Mouse (Mus musculus) hindbrain, embryonic 14.5 days (tissue): ENCODE data around the gene Eif4b. TPM values are rescaled to one million over a fixed set of nuclear protein-coding genes. Genes with fewer than 3 reads are reported as not detected.

Source experiments
- ATAC-seq: fragments of 200-750 bp; cut with Nextera tagmentation; 2 replicates; pipeline ENCODE4 v1.8.0; 2017; ENCODE audit warnings: moderate number of reproducible peaks, mild to moderate bottlenecking, moderate TSS enrichment, moderate library complexity; ENCODE audit not compliant: low FRiP score
- DNase-seq: peaks from one replicate; pipeline ENCODE4 v3.0.0-alpha.2; 2015; ENCODE audit warnings: low spot score
- H3K27ac ChIP-seq: fragments of 300-500 bp; sonication (generic); 2 replicates; pipeline ENCODE4 v1.5.1; 2014; ENCODE audit warnings: mild to moderate bottlenecking, moderate library complexity
- H3K27me3 ChIP-seq: fragments of 300-500 bp; sonication (generic); 2 replicates; pipeline ENCODE4 v1.6.1; 2014; ENCODE audit warnings: mild to moderate bottlenecking, low read length, mixed read lengths; ENCODE audit not compliant: control insufficient read depth, insufficient read depth
- H3K36me3 ChIP-seq: fragments of 300-500 bp; sonication (generic); replicated peaks from 2 replicates; pipeline ENCODE4 v1.6.1; 2014; ENCODE audit not compliant: control insufficient read depth, insufficient read depth
- H3K4me1 ChIP-seq: fragments of 300-500 bp; sonication (generic); replicated peaks from 2 replicates; pipeline ENCODE4 v1.6.1; 2014; ENCODE audit warnings: antibody characterized with exemption, low read length, mixed read lengths; ENCODE audit not compliant: control insufficient read depth, insufficient read depth
- H3K4me2 ChIP-seq: fragments of 300-500 bp; sonication (generic); replicated peaks from 2 replicates; pipeline ENCODE4 v1.6.1; 2014; ENCODE audit warnings: mild to moderate bottlenecking, moderate library complexity
- H3K4me3 ChIP-seq: fragments of 300-500 bp; sonication (generic); replicated peaks from 2 replicates; pipeline ENCODE4 v1.5.1; 2014; ENCODE audit warnings: mild to moderate bottlenecking, low read length
- H3K9ac ChIP-seq: fragments of 300-500 bp; sonication (generic); 2 replicates; pipeline ENCODE4 v1.6.1; 2014
- H3K9me3 ChIP-seq: fragments of 300-500 bp; sonication (generic); 2 replicates; pipeline ENCODE4 v1.6.1; 2016; ENCODE audit warnings: low read length; ENCODE audit not compliant: control insufficient read depth
- WGBS: fragments of 180-500 bp; shearing (Covaris S2); extraction: QIAGEN DNeasy Blood & Tissue Kit; methylation state at CpG from one replicate; pipeline ENCODE4 v1.1.7; 2014; 5-methylcytosine and 5-hydroxymethylcytosine counted together
- polyA plus RNA-seq: library from polyadenylated mRNA; unstranded; fragments of >200 nt; fragmentation: Nextera tagmentation; extraction: Ambion mirVana; gene quantifications from 2 replicates; pipeline ENCODE4 v1.2.1, GENCODE M21; 2014

Eif4b gene
- polyA plus RNA-seq, 1 experiment from 2014 or later = 83.6 TPM

- peak within 1 kb of the TSS; percentile 64 for H3K9ac ChIP-seq
- peaks cover 27% of the 10 kb centered on the region for H3K36me3 ChIP-seq
- H3K4me2 ChIP-seq = peak within 1 kb of the TSS; percentile 75
- peaks cover 8% of the 10 kb centered on the region; the same call in 1 of the 2 replicates for H3K27me3 ChIP-seq
- peak; percentile 52 for DNase-seq
- 1% methylated on average over 62 of the region's 82 CpGs for WGBS
- peaks cover 31% of the 10 kb centered on the region for H3K4me1 ChIP-seq
- ATAC-seq = peak; percentile 49
- no peaks in the 10 kb centered on the region for H3K9me3 ChIP-seq
- H3K27ac ChIP-seq = peak within 1 kb of the TSS; percentile 52
- H3K4me3 ChIP-seq = peak within 1 kb of the TSS; percentile 43
Observed at GRCm38 (mm10) chr15:102100161-102100981, 26.8 kb downstream of the Eif4b start, which contains the start of gene Tns2. Tns2 (plus strand) TSS chr15:102100413.

- Histone ChIP-seq H3K9ac (peak overlapping the region; percentile 64; the same call in 1 of the 2 replicates), H3K4me3 (peak overlapping the region; percentile 43), H3K27ac (peak overlapping the region; percentile 52), H3K9me3 (no peaks in the 10 kb centered on the region), H3K36me3 (peaks cover 19% of the 10 kb centered on the region), H3K4me2 (peak overlapping the region; percentile 75), H3K4me1 (peaks cover 36% of the 10 kb centered on the region), H3K27me3 (peaks cover 16% of the 10 kb centered on the region)
- DNase-seq = no peak
- WGBS = 23% methylated on average over 10 of the region's 10 CpGs
- ATAC-seq = no peak
Observed at GRCm38 (mm10) chr15:102100996-102101671, 27.6 kb downstream of the Eif4b start.

GRCm38 (mm10) chr15:102101672-102102541 is 28.3 kb downstream of the Eif4b start:
- peak; percentile 38; the same call in 1 of the 2 replicates for ATAC-seq
- Histone ChIP-seq H3K27me3 (peaks cover 23% of the 10 kb centered on the region), H3K4me1 (peaks cover 42% of the 10 kb centered on the region), H3K4me2 (peak overlapping the region; percentile 75), H3K4me3 (no peak overlapping the region), H3K27ac (peak overlapping the region; percentile 52), H3K36me3 (peaks cover 13% of the 10 kb centered on the region; the same call in 1 of the 2 replicates), H3K9me3 (no peaks in the 10 kb centered on the region), H3K9ac (no peak overlapping the region)
- no peak for DNase-seq
- 20% methylated on average over 11 of the region's 11 CpGs for WGBS

- no peak for DNase-seq
- Histone ChIP-seq H3K4me3 (peak overlapping the region; percentile 16), H3K9ac (peak overlapping the region; percentile 32), H3K4me2 (peak overlapping the region; percentile 75), H3K36me3 (peaks cover 7% of the 10 kb centered on the region; the same call in 1 of the 2 replicates), H3K9me3 (no peaks in the 10 kb centered on the region), H3K27me3 (peaks cover 31% of the 10 kb centered on the region), H3K4me1 (peaks cover 49% of the 10 kb centered on the region), H3K27ac (peak overlapping the region; percentile 61)
- ATAC-seq = no peak
- 15% methylated on average over 6 of the region's 6 CpGs for WGBS
Observed at GRCm38 (mm10) chr15:102102548-102103121, 29.1 kb downstream of the Eif4b start.

GRCm38 (mm10) chr15:102103371-102103946 is 29.9 kb downstream of the Eif4b start:
- peaks cover 34% of the 10 kb centered on the region for H3K27me3 ChIP-seq
- no peak for ATAC-seq
- H3K9ac ChIP-seq = peak overlapping the region; percentile 32; the same call in 1 of the 2 replicates

GRCm38 (mm10) chr15:102103947-102104555 is 30.5 kb downstream of the Eif4b start:
- Histone ChIP-seq H3K36me3 (no peaks in the 10 kb centered on the region), H3K9me3 (no peaks in the 10 kb centered on the region), H3K4me1 (peaks cover 53% of the 10 kb centered on the region), H3K9ac (peak overlapping the region; percentile 25; the same call in 1 of the 2 replicates), H3K27me3 (peaks cover 34% of the 10 kb centered on the region), H3K4me2 (peak overlapping the region; percentile 75), H3K27ac (no peak overlapping the region), H3K4me3 (peak overlapping the region; percentile 16)
- no peak for ATAC-seq
- WGBS = 22% methylated on average over 12 of the region's 12 CpGs
- DNase-seq = no peak

More at GRCm38 (mm10) chr15:102103371-102103946, 29.9 kb downstream of the Eif4b start:
- no peaks in the 10 kb centered on the region for H3K9me3 ChIP-seq
- peak overlapping the region; percentile 61 for H3K27ac ChIP-seq
- DNase-seq = no peak
- peaks cover 53% of the 10 kb centered on the region for H3K4me1 ChIP-seq
- H3K36me3 ChIP-seq = no peaks in the 10 kb centered on the region
- H3K4me2 ChIP-seq = peak overlapping the region; percentile 75
- WGBS = 6% methylated on average over 14 of the region's 14 CpGs
- peak overlapping the region; percentile 16 for H3K4me3 ChIP-seq

GRCm38 (mm10) chr15:102105360-102105759 is 31.8 kb downstream of the Eif4b start:
- H3K4me3 ChIP-seq = no peak overlapping the region
- no peak overlapping the region for H3K9ac ChIP-seq
- peaks cover 33% of the 10 kb centered on the region for H3K27me3 ChIP-seq
- no peak for DNase-seq
- no peak overlapping the region for H3K27ac ChIP-seq
- no peak for ATAC-seq
- H3K9me3 ChIP-seq = no peaks in the 10 kb centered on the region
- H3K36me3 ChIP-seq = no peaks in the 10 kb centered on the region
- 37% methylated on average over 5 of the region's 5 CpGs for WGBS
- 0 out of 2 replicates have a peak overlapping the region, but pooled peaks have one; percentile 7 for H3K4me2 ChIP-seq
- H3K4me1 ChIP-seq = peaks cover 49% of the 10 kb centered on the region; the same call in 1 of the 2 replicates
